Mouse (Mus musculus) lung, adult 2 months (tissue): ENCODE results near the gene Dmrta2. TPM values are rescaled to one million over a fixed set of nuclear protein-coding genes. Genes with fewer than 3 reads are reported as not detected.

Source experiments
- DNase-seq: peaks from one replicate; pipeline ENCODE4 v3.0.0; 2022
- H3K4me1 ChIP-seq: fragments of 200-500 bp; 2 replicates; pipeline ENCODE4 v1.6.1; 2011; ENCODE audit warnings: low read length; ENCODE audit not compliant: control insufficient read depth, insufficient read depth
- H3K4me3 ChIP-seq: fragments of 200-500 bp; replicated peaks from 2 replicates; pipeline ENCODE3; 2011; ENCODE audit warnings: low read depth, mild to moderate bottlenecking, control low read depth, low read length; ENCODE audit errors: extremely low read depth
- CTCF ChIP-seq: fragments of 200-500 bp; IDR thresholded peaks from 2 replicates; pipeline ENCODE4 v1.5.1; 2011; ENCODE audit warnings: mild to moderate bottlenecking, low read length, control low read depth; ENCODE audit not compliant: insufficient read depth
- POLR2A ChIP-seq: fragments of 200-500 bp; IDR thresholded peaks from 2 replicates; pipeline ENCODE4 v1.6.1; 2011; ENCODE audit warnings: low read depth, mild to moderate bottlenecking, control low read depth, low read length, borderline replicate concordance; ENCODE audit errors: extremely low read depth
- WGBS: fragments of 180-500 bp; shearing (Covaris S2); methylation state at CpG from one replicate; pipeline ENCODE4 v1.1.7; 2018; 5-methylcytosine and 5-hydroxymethylcytosine counted together
- polyA plus RNA-seq: library from polyadenylated mRNA; depleted of rRNA; stranded (reverse); fragments of >200 nt; gene quantifications from 2 replicates; pipeline ENCODE4 v1.2.3, GENCODE M21; 2012; rRNA removed

Dmrta2 gene
- polyA plus RNA-seq: 0.43 and 0.52 TPM in 2 replicates

- TF ChIP-seq POLR2A (no peak), CTCF (no peak)
- no peak for DNase-seq
- 2% methylated on average over 64 of the region's 64 CpGs for WGBS
- 0 out of 2 replicates have a peak, but pooled peaks cover 2% of the 10 kb centered on the region for H3K4me1 ChIP-seq
- no peak within 1 kb of the TSS for H3K4me3 ChIP-seq
Measured at GRCm38 (mm10) chr4:109977148-109978067, at the start of gene Dmrta2. TSS of gene Dmrta2 (plus strand) at chr4:109978053.

DNA sequence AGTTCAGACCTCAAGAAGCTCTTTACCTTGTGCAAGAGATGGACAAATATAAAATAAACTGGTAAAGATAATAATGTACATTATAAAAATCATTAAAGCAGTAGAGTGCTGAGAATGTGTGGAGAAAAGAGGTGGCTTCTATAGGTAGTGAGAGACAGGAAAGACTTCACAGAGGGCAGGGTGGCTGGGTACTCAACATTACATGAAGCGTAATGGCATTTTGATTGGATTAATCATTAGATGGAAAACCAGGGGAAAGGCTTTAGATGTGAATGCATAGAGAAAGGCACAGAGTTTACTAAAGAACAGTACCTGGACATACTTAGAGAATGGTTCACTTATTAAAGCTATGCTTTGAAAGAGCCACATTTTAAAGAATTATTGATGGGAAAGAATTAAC, 48.8 kb upstream of the Dmrta2 start:
- H3K4me3 ChIP-seq: no peak overlapping the region
- DNase-seq: no peak
- WGBS: 87% methylated on average over 1 of the region's 1 CpGs
- H3K4me1 ChIP-seq: no peaks in the 10 kb centered on the region
- TF ChIP-seq CTCF: no peak
- no peak for TF ChIP-seq POLR2A

- WGBS: 100% methylated on average over 1 of the region's 1 CpGs
- Histone ChIP-seq H3K4me1 (no peaks in the 10 kb centered on the region), H3K4me3 (no peak overlapping the region)
- TF ChIP-seq POLR2A (no peak), CTCF (no peak)
- DNase-seq: no peak
Measured at GRCm38 (mm10) chr4:109930445-109930844, 47.4 kb upstream of the Dmrta2 start.

- 93% methylated on average over 1 of the region's 1 CpGs for WGBS
- DNase-seq: no peak
- no peak overlapping the region for H3K4me3 ChIP-seq
- no peaks in the 10 kb centered on the region for H3K4me1 ChIP-seq
- TF ChIP-seq POLR2A (no peak), CTCF (no peak)
Measured at GRCm38 (mm10) chr4:109930935-109931334, 46.9 kb upstream of the Dmrta2 start.

DNA sequence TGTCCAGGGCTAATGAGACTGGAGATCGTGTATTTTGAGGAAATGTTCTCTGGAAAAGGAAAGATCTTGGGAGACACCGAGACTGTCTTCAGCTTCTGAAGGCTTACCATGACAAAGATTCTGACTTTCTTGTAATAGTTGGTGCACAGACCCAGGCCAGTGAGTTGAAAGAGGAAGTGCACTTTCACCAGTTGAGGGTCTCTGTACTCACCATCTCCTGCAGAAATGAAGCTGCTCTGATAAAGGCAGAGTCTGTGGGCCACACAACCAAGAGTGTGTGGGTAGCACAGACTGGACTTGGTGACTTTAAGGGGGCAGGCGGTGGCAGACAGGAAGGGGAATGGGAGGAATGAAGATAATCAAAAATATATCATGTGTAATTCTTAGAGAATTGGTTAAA, 41.3 kb upstream of the Dmrta2 start:
- Histone ChIP-seq H3K4me1 (no peaks in the 10 kb centered on the region), H3K4me3 (no peak overlapping the region)
- TF ChIP-seq POLR2A (no peak), CTCF (no peak)
- no peak for DNase-seq
- 96% methylated on average over 3 of the region's 3 CpGs for WGBS

DNA sequence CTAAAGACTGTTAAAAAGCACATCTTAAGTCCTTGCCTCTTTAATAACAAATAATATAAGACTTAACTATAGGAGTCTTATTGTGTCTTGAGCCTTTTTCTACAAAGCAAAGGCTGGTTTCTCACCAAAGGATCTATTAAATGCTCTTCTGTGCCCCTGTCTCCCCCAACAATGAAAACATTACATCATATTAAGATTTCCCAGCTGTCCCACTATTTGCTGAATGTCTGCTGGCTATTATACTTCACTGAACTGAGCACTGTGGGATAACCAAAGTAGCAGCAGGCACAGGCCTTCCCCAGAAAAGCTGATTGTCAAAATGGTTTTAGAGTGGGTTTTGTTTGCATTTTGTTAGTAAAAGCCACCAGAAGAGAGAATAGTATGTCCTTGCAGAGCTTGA, 38.6 kb upstream of the Dmrta2 start:
- H3K4me3 ChIP-seq: no peak overlapping the region
- no peak for DNase-seq
- H3K4me1 ChIP-seq: no peaks in the 10 kb centered on the region
- TF ChIP-seq CTCF (no peak), POLR2A (no peak)

- TF ChIP-seq POLR2A: no peak
- TF ChIP-seq CTCF: no peak
- no peaks in the 10 kb centered on the region for H3K4me1 ChIP-seq
- 94% methylated on average over 1 of the region's 1 CpGs for WGBS
- no peak overlapping the region for H3K4me3 ChIP-seq
- no peak for DNase-seq
Measured at GRCm38 (mm10) chr4:109945554-109945953, 32.3 kb upstream of the Dmrta2 start.

GRCm38 (mm10) chr4:109949307-109949706, 28.5 kb upstream of the Dmrta2 start:
- TF ChIP-seq POLR2A: no peak
- TF ChIP-seq CTCF: no peak
- H3K4me1 ChIP-seq: no peaks in the 10 kb centered on the region
- H3K4me3 ChIP-seq: no peak overlapping the region
- DNase-seq: no peak
- 91% methylated on average over 3 of the region's 3 CpGs for WGBS

DNA sequence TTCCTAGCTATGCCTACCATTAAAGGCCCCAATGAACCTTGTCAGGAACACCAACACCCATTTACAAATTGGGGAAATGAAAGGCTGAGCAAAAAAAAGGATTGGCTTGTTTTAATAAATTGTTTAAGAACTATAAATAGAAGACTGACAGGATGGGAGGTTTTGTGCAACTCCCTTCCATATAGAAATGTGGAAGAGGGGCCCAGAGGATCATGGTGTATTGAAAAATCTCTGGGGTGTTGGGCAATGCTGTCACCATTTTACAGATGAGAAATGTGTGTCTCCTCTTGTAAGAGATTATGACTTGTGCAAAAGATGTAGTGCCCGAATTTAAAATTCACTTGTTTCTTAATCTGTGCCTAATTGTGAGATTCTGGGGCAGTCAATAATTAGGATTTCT, 24.3 kb upstream of the Dmrta2 start:
- DNase-seq: no peak
- no peak overlapping the region for H3K4me3 ChIP-seq
- TF ChIP-seq CTCF (no peak), POLR2A (no peak)
- H3K4me1 ChIP-seq: no peaks in the 10 kb centered on the region
- 89% methylated on average over 1 of the region's 1 CpGs for WGBS

DNA sequence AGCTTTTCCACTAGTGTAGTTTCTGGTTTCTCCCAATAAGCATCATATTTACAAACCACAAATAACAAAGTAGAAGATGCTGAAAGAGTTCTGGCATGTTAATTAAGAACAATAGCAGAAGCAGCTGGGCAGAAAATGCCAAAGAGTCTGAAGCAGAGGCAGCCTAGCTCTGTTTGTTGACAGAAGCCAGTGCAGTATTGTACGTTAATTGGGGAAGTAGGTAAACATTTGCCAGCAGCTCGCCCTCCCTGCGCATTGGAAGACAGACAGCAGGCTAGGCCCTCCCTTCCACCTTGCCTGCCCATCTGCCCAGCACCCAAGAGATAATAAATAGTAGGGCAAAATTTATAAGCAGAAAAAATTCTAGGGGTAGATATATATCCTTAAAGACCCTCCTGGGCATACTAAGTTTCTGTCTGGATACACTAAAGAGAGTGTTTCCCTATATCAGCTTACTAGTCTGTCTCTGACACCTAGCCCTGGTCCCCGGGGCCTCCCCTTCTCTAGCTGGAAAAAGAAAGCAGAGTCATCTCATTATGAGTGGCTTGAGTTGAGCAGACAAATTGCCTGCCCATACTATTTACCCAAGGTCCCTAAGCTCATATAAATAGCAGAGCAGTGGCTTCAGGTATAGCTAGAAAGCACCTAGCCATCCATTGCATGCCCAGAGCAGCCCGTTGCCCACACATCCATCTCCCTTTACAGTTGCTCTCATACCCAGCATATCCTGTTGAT, 17.5 kb upstream of the Dmrta2 start:
- Histone ChIP-seq H3K4me3 (no peak overlapping the region), H3K4me1 (no peaks in the 10 kb centered on the region)
- DNase-seq: no peak
- TF ChIP-seq POLR2A (no peak), CTCF (no peak)
- 62% methylated on average over 5 of the region's 5 CpGs for WGBS
